Mouse (Mus musculus) midbrain, postnatal 0 days (tissue): Measurements from ENCODE around the gene Ceacam1. TPM values are rescaled to one million over a fixed set of nuclear protein-coding genes. Genes with fewer than 3 reads are reported as not detected.
"Not testable (repeated sequence)": the region's sequence is repeated elsewhere in the genome, so short reads cannot be mapped to it uniquely, and the experiment has no call there.

Experiments used
- ATAC-seq: fragments of 200-750 bp; cut with Nextera tagmentation; 2 replicates; pipeline ENCODE4 v1.8.0; 2017; ENCODE audit warnings: moderate number of reproducible peaks, mild to moderate bottlenecking, moderate TSS enrichment, moderate library complexity; ENCODE audit not compliant: low FRiP score
- DNase-seq: peaks from one replicate; pipeline ENCODE4 v3.0.0-alpha.2; 2015; ENCODE audit warnings: low spot score
- H3K27ac ChIP-seq: fragments of 300-500 bp; sonication (generic); 2 replicates; pipeline ENCODE4 v1.5.1; 2014; ENCODE audit warnings: low read depth, mild to moderate bottlenecking, low read length, mixed read lengths
- H3K27me3 ChIP-seq: fragments of 300-500 bp; sonication (generic); 2 replicates; pipeline ENCODE4 v1.6.1; 2014; ENCODE audit warnings: low read length, control low read depth, mixed read lengths; ENCODE audit not compliant: insufficient read depth
- H3K36me3 ChIP-seq: fragments of 300-500 bp; sonication (generic); 2 replicates; pipeline ENCODE4 v1.6.1; 2014; ENCODE audit warnings: low read length, control low read depth, mixed read lengths; ENCODE audit not compliant: insufficient read depth
- H3K4me1 ChIP-seq: fragments of 300-500 bp; sonication (generic); 2 replicates; pipeline ENCODE4 v1.6.1; 2014; ENCODE audit warnings: mild to moderate bottlenecking, control low read depth, antibody characterized with exemption, low read length, mixed read lengths; ENCODE audit not compliant: insufficient read depth
- H3K4me2 ChIP-seq: fragments of 300-500 bp; sonication (generic); 2 replicates; pipeline ENCODE4 v1.6.1; 2014; ENCODE audit warnings: low read depth, mild to moderate bottlenecking, low read length, mixed read lengths; ENCODE audit not compliant: poor library complexity, severe bottlenecking
- H3K4me3 ChIP-seq: fragments of 300-500 bp; sonication (generic); 2 replicates; pipeline ENCODE4 v1.5.1; 2014; ENCODE audit warnings: low read depth, mild to moderate bottlenecking, low read length, moderate library complexity
- H3K9ac ChIP-seq: fragments of 300-500 bp; sonication (generic); replicated peaks from 2 replicates; pipeline ENCODE4 v1.6.1; 2014; ENCODE audit warnings: mild to moderate bottlenecking, low read length, moderate library complexity, mixed read lengths; ENCODE audit not compliant: poor library complexity, severe bottlenecking
- H3K9me3 ChIP-seq: fragments of 300-500 bp; sonication (generic); 2 replicates; pipeline ENCODE4 v1.6.1; 2016; ENCODE audit warnings: low read length, control low read depth
- CTCF ChIP-seq: IDR thresholded peaks from 2 replicates; pipeline ENCODE4 v1.5.1; 2016; ENCODE audit warnings: antibody characterized with exemption, mild to moderate bottlenecking
- WGBS: fragments of 180-500 bp; shearing (Covaris S2); extraction: QIAGEN DNeasy Blood & Tissue Kit; methylation state at CpG from one replicate; pipeline ENCODE4 v1.1.7; 2014; 5-methylcytosine and 5-hydroxymethylcytosine counted together
- polyA plus RNA-seq: library from polyadenylated mRNA; unstranded; fragments of >200 nt; fragmentation: Nextera tagmentation; extraction: Ambion mirVana; gene quantifications from 2 replicates; pipeline ENCODE4 v1.2.1, GENCODE M21; 2015
- total RNA-seq: library from RNA; depleted of rRNA; stranded (reverse); fragments of >200 nt; gene quantifications from 2 replicates; pipeline ENCODE4 v1.2.3, GENCODE M21; 2014

Gene Ceacam1
- total and polyA plus RNA-seq, 2 experiments from 2014 or later = 0.84 to 2.9 TPM

DNA sequence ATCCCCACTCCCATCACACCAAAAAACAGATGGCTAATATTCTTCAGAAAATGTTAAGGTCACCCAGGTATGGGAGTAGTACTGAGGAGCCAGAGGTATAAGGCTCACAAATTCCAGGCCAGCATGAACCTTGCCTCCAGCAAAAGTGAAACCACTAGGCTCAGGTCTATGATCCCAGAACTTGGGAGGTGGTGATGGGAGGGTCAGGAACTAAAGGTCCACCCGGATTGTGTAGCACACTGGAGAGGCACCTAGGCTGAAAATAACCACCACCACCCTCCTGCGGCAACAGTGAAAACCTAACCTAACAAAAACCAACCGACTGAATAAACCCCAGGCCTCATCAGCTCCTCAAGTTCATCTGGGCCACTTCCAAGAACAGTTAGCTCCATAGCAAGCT, 49.1 kb downstream of the Ceacam1 start:
- Histone ChIP-seq H3K27me3 (no peaks in the 10 kb centered on the region), H3K4me2 (no peak overlapping the region), H3K9me3 (no peaks in the 10 kb centered on the region), H3K27ac (no peak overlapping the region), H3K9ac (no peak overlapping the region), H3K4me3 (no peak overlapping the region), H3K36me3 (no peaks in the 10 kb centered on the region), H3K4me1 (no peaks in the 10 kb centered on the region)
- no peak for ATAC-seq
- WGBS = 87% methylated on average over 3 of the region's 3 CpGs
- TF ChIP-seq CTCF = no peak
- DNase-seq = no peak

DNA sequence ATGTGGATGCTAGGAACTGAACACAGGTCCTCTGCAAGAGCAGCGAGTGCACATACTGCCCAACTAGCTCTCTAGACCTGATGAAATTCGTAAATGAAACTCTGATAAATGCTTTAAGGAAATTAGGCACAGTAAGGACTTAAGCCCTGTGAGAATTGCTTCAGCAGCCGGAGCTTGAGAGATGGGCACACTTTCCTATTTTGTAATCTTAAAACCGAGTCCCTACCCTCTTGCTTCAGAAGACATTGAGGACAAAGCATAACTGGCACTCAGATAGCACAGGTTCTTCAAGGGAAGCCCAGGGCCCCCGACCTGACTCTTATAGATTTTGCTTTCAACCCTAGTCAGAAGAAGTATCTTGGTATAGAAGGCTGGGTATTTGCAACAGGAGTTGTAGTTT, 50.3 kb downstream of the Ceacam1 start:
- TF ChIP-seq CTCF = no peak
- H3K4me1 ChIP-seq = no peaks in the 10 kb centered on the region
- ATAC-seq = no peak
- no peaks in the 10 kb centered on the region for H3K36me3 ChIP-seq
- H3K9ac ChIP-seq = no peak overlapping the region
- DNase-seq = no peak
- H3K4me2 ChIP-seq = no peak overlapping the region
- no peak overlapping the region for H3K4me3 ChIP-seq
- 81% methylated on average over 5 of the region's 5 CpGs for WGBS
- no peaks in the 10 kb centered on the region for H3K9me3 ChIP-seq
- no peaks in the 10 kb centered on the region for H3K27me3 ChIP-seq
- no peak overlapping the region for H3K27ac ChIP-seq

DNA sequence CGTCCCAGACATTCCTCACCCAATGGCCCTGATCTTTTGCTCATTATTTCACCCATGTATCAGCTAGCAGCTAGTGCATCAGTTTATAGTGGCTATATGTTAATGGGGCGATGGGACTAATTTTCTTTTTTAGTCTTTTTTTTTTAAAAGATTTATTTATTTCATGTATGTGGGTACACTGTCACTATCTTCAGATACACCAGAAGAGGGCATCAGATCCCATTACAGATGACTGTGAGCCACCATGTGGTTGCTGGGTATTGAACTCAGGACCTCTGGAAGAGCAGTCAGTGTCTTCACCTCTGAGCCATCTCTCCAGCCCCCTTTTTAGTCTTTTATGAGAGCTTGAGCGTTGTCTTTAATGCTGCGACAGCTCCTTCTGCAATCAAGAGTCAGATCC, 51.0 kb downstream of the Ceacam1 start:
- ATAC-seq, H3K9me3 ChIP-seq, DNase-seq, H3K4me3 ChIP-seq, H3K27me3 ChIP-seq, H3K27ac ChIP-seq, H3K36me3 ChIP-seq, H3K4me2 ChIP-seq, H3K9ac ChIP-seq, H3K4me1 ChIP-seq: not testable (repeated sequence)
- WGBS = 89% methylated on average over 4 of the region's 4 CpGs

DNA sequence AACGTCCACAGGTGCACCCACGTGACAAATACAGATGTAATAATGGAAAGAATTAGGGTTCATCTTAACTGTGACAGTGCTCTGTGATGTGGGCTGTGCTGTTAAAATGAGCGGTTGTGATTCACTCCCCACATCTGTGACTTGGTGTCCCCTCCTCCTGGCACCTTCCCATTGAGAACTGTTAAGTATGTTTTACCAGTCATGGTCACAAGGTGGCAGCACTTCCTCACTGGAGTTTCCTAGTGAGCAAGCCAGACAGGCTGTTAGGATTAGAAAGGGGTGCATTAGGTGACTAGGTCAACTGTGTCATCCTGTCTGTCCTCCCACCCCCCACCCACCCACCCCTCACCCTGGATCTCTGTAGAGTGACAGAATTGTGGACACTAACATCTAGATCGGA, 53.0 kb downstream of the Ceacam1 start:
- H3K9ac ChIP-seq = no peak overlapping the region
- H3K4me1 ChIP-seq = no peaks in the 10 kb centered on the region
- peak; percentile 89 for TF ChIP-seq CTCF
- H3K4me2 ChIP-seq = no peak overlapping the region
- no peaks in the 10 kb centered on the region for H3K9me3 ChIP-seq
- H3K36me3 ChIP-seq = no peaks in the 10 kb centered on the region
- WGBS = 39% methylated on average over 4 of the region's 4 CpGs
- ATAC-seq = no peak
- no peak overlapping the region for H3K4me3 ChIP-seq
- H3K27me3 ChIP-seq = no peaks in the 10 kb centered on the region
- DNase-seq = peak; percentile 91
- H3K27ac ChIP-seq = no peak overlapping the region

DNA sequence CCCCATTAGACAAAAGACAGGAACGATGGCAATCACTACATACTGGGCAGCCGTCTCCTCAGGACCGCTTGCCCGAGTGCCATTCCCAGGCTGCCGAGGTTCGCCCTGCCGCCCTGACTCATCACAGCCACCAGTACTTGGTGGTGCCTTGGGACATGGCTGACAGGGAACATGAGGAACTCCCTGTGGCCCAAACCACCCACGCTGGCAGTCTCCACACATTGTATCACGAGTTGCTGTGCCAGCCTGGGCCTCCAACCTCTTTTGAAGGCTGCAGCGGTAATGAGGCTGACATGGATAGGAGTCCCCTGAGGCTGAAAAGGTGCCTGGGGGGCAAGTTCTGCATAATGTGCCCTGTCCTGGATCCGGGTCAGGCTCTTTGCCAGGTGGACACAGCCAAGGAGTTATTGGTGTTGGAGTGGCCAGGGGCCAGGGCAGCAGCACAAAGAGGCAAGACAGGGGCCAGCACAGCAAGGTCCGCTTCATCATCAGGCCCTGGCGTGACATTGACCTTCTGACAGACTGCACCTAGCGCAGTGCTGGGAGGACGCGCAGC, 55.0 kb downstream of the Ceacam1 start:
- Histone ChIP-seq H3K27ac (no peak overlapping the region), H3K4me3 (no peak overlapping the region), H3K9ac (no peak overlapping the region), H3K36me3 (no peaks in the 10 kb centered on the region), H3K4me1 (no peaks in the 10 kb centered on the region), H3K27me3 (no peaks in the 10 kb centered on the region), H3K9me3 (no peaks in the 10 kb centered on the region), H3K4me2 (no peak overlapping the region)
- ATAC-seq = no peak
- TF ChIP-seq CTCF = no peak
- WGBS = 68% methylated on average over 16 of the region's 16 CpGs
- no peak for DNase-seq

DNA sequence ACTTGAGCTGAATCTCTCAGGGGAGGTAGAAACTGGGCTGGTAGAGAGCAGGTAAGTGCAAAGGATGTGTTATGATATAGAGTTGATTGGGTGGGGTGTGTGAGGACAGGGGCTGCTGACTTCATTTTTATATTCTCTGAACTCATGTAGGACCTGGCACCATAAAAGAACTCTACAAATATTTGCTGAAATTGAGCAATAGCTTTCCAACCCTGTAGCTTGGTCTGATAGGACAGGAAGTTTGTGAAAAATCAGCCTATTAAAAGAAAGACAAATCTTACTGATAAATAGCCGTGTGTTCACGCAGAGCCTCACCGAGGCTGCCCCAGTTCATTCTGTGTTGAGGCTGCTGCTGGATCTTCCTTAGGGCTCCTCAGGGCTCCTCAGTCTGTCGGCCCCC, 57.5 kb downstream of the Ceacam1 start:
- H3K4me3 ChIP-seq = no peak overlapping the region
- no peak overlapping the region for H3K4me2 ChIP-seq
- H3K4me1 ChIP-seq = no peaks in the 10 kb centered on the region
- no peak for TF ChIP-seq CTCF
- WGBS = 94% methylated on average over 4 of the region's 4 CpGs
- no peak overlapping the region for H3K9ac ChIP-seq
- no peak overlapping the region for H3K27ac ChIP-seq
- no peaks in the 10 kb centered on the region for H3K27me3 ChIP-seq
- H3K9me3 ChIP-seq = no peaks in the 10 kb centered on the region
- DNase-seq (no peak), ATAC-seq (no peak)
- H3K36me3 ChIP-seq = no peaks in the 10 kb centered on the region
